Mouse (Mus musculus) regulatory T cell (primary cell): ENCODE measurements around the gene Ubc.
"Not testable (repeated sequence)": the region's sequence is repeated elsewhere in the genome, so short reads cannot be mapped to it uniquely, and the experiment has no call there.

Experiments used
- in situ Hi-C: fragments of 300-600 bp; cut with MboI, MseI; formaldehyde crosslinking; loops from one replicate; pipeline ENCODE4 v1.15.1; 2025; ENCODE audit warnings: high pct_unique_total_duplicates

Gene Ubc

GRCm38 (mm10) chr5:125404903-125405545, 15.0 kb upstream of the Ubc start:
- in situ Hi-C loops: loop anchor here (5.0 kb wide), 1 partner anchor 37 kb away; the partner anchor contains the start of gene Bri3bp

- in situ Hi-C loops: no loop called here
Observed at GRCm38 (mm10) chr5:125404536-125404902, 14.5 kb upstream of the Ubc start.

- in situ Hi-C loops: no loop called here
Observed at GRCm38 (mm10) chr5:125403481-125404465, 13.8 kb upstream of the Ubc start.

GRCm38 (mm10) chr5:125402991-125403390, 13.0 kb upstream of the Ubc start:
- in situ Hi-C loops: no loop called here

GRCm38 (mm10) chr5:125402476-125402875, 12.5 kb upstream of the Ubc start:
- in situ Hi-C loops: no loop called here

- in situ Hi-C loops: no loop called here
Observed at GRCm38 (mm10) chr5:125400903-125401302, 10.9 kb upstream of the Ubc start.

GRCm38 (mm10) chr5:125395008-125395407, 5.0 kb upstream of the Ubc start:
- in situ Hi-C loops: no loop called here

GRCm38 (mm10) chr5:125393622-125394603, 3.9 kb upstream of the Ubc start:
- in situ Hi-C loops: no loop called here

- in situ Hi-C loops: no loop called here
Observed at GRCm38 (mm10) chr5:125392977-125393621, 3.1 kb upstream of the Ubc start.

- in situ Hi-C loops: no loop called here
Observed at GRCm38 (mm10) chr5:125392618-125392976, 2.6 kb upstream of the Ubc start.

- in situ Hi-C loops: not testable (repeated sequence)
Observed at GRCm38 (mm10) chr5:125392176-125392575, 2.2 kb upstream of the Ubc start.

GRCm38 (mm10) chr5:125391609-125392008, 1.6 kb upstream of the Ubc start:
- in situ Hi-C loops: no loop called here

GRCm38 (mm10) chr5:125390906-125391477, 990 bp upstream of the Ubc start:
- in situ Hi-C loops: no loop called here

- in situ Hi-C loops: no loop called here
Observed at GRCm38 (mm10) chr5:125389131-125389578, 847 bp downstream of the Ubc start, which contains the start of gene Gm10382. Gene Gm10382 (plus strand): TSS chr5:125389322.

- in situ Hi-C loops: no loop called here
Observed at GRCm38 (mm10) chr5:125388358-125389092, 1.5 kb downstream of the Ubc start.

GRCm38 (mm10) chr5:125387295-125387694, 2.7 kb downstream of the Ubc start:
- in situ Hi-C loops: not testable (repeated sequence)

- in situ Hi-C loops: no loop called here
Observed at GRCm38 (mm10) chr5:125385215-125385940, 4.6 kb downstream of the Ubc start.

- in situ Hi-C loops: no loop called here
Observed at GRCm38 (mm10) chr5:125384512-125385214, 5.3 kb downstream of the Ubc start.
